Mouse (Mus musculus) left cerebral cortex, adult 11 months (tissue): Measurements from ENCODE around the gene Slc11a2.

Experiments used
- DNase-seq: peaks from one replicate; pipeline ENCODE4 v3.0.0; 2022; ENCODE audit warnings: low spot score

Gene Slc11a2

GRCm38 (mm10) chr15:100424396-100425122 lies at the start of gene Slc11a2:
Slc11a2 (minus strand) TSS chr15:100425072.
- DNase-seq: no peak

GRCm38 (mm10) chr15:100473926-100474503 lies 49.1 kb upstream of the Slc11a2 start:
- DNase-seq: no peak

- no peak for DNase-seq
Observed at GRCm38 (mm10) chr15:100470037-100470436, 45.2 kb upstream of the Slc11a2 start.

GRCm38 (mm10) chr15:100469189-100469545 lies 44.3 kb upstream of the Slc11a2 start:
- DNase-seq: no peak

- DNase-seq: peak; percentile 86
Observed at GRCm38 (mm10) chr15:100468295-100469188, 43.7 kb upstream of the Slc11a2 start, which contains the start of gene Letmd1. Letmd1 (plus strand) TSS chr15:100469023.

GRCm38 (mm10) chr15:100467738-100468137 lies 42.9 kb upstream of the Slc11a2 start:
- no peak for DNase-seq

GRCm38 (mm10) chr15:100465432-100465831 lies 40.6 kb upstream of the Slc11a2 start:
- no peak for DNase-seq

GRCm38 (mm10) chr15:100463712-100464111 lies 38.8 kb upstream of the Slc11a2 start:
- DNase-seq: peak; percentile 51

GRCm38 (mm10) chr15:100462086-100462485 lies 37.2 kb upstream of the Slc11a2 start:
- DNase-seq: no peak

- DNase-seq: no peak
Observed at GRCm38 (mm10) chr15:100461646-100462045, 36.8 kb upstream of the Slc11a2 start.

- DNase-seq: no peak
Observed at GRCm38 (mm10) chr15:100460942-100461341, 36.1 kb upstream of the Slc11a2 start.

GRCm38 (mm10) chr15:100458055-100458454 lies 33.2 kb upstream of the Slc11a2 start:
- no peak for DNase-seq

GRCm38 (mm10) chr15:100457340-100457739 lies 32.5 kb upstream of the Slc11a2 start:
- DNase-seq: no peak

- no peak for DNase-seq
Observed at GRCm38 (mm10) chr15:100456356-100456991, 31.6 kb upstream of the Slc11a2 start.

- DNase-seq: no peak
Observed at GRCm38 (mm10) chr15:100452486-100452885, 27.6 kb upstream of the Slc11a2 start.

GRCm38 (mm10) chr15:100451245-100451644 lies 26.4 kb upstream of the Slc11a2 start:
- DNase-seq: no peak

- DNase-seq: no peak
Observed at GRCm38 (mm10) chr15:100449495-100449894, 24.6 kb upstream of the Slc11a2 start.

GRCm38 (mm10) chr15:100448572-100448971 lies 23.7 kb upstream of the Slc11a2 start:
- DNase-seq: no peak

GRCm38 (mm10) chr15:100446887-100447286 lies 22.0 kb upstream of the Slc11a2 start:
- no peak for DNase-seq

GRCm38 (mm10) chr15:100443126-100443922 lies 18.5 kb upstream of the Slc11a2 start:
- DNase-seq: peak; percentile 80

GRCm38 (mm10) chr15:100436518-100436917 lies 11.6 kb upstream of the Slc11a2 start:
- DNase-seq: no peak
